Mouse (Mus musculus) forebrain, embryonic 11.5 days (tissue): Measurements from ENCODE around the gene Pou6f1. TPM values are rescaled to one million over a fixed set of nuclear protein-coding genes. Genes with fewer than 3 reads are reported as not detected.

Source experiments
- ATAC-seq: fragments of 200-750 bp; cut with Nextera tagmentation; replicated peaks from 2 replicates; pipeline ENCODE4 v1.8.0; 2017; ENCODE audit warnings: moderate TSS enrichment; ENCODE audit not compliant: low FRiP score
- DNase-seq: peaks from one replicate; pipeline ENCODE4 v3.0.0-alpha.2; 2017; ENCODE audit warnings: low spot score
- H3K27ac ChIP-seq: fragments of 300-500 bp; sonication (generic); 2 replicates; pipeline ENCODE4 v1.5.1; 2014; ENCODE audit warnings: low read depth, low read length
- H3K27me3 ChIP-seq: fragments of 300-500 bp; sonication (generic); 2 replicates; pipeline ENCODE4 v1.6.1; 2014; ENCODE audit warnings: mild to moderate bottlenecking, low read length, mixed read lengths; ENCODE audit not compliant: control insufficient read depth, insufficient read depth
- H3K36me3 ChIP-seq: fragments of 300-500 bp; sonication (generic); 2 replicates; pipeline ENCODE4 v1.6.1; 2014; ENCODE audit warnings: mild to moderate bottlenecking, low read length, moderate library complexity, mixed read lengths; ENCODE audit not compliant: control insufficient read depth, insufficient read depth
- H3K4me1 ChIP-seq: fragments of 300-500 bp; sonication (generic); replicated peaks from 2 replicates; pipeline ENCODE4 v1.6.1; 2014; ENCODE audit warnings: low read length, mixed read lengths; ENCODE audit not compliant: control insufficient read depth, insufficient read depth
- H3K4me2 ChIP-seq: fragments of 300-500 bp; sonication (generic); 2 replicates; pipeline ENCODE4 v1.6.1; 2014; ENCODE audit warnings: low read depth, mild to moderate bottlenecking, low read length, moderate library complexity, mixed read lengths; ENCODE audit not compliant: severe bottlenecking
- H3K4me3 ChIP-seq: fragments of 300-500 bp; sonication (generic); 2 replicates; pipeline ENCODE4 v1.5.1; 2014; ENCODE audit warnings: low read depth, low read length
- H3K9ac ChIP-seq: fragments of 300-500 bp; sonication (generic); 2 replicates; pipeline ENCODE4 v1.6.1; 2014; ENCODE audit warnings: low read length
- H3K9me3 ChIP-seq: fragments of 300-500 bp; sonication (generic); 2 replicates; pipeline ENCODE4 v1.6.1; 2016; ENCODE audit warnings: low read length, mixed read lengths; ENCODE audit not compliant: control insufficient read depth
- WGBS: fragments of 180-500 bp; shearing (Covaris S2); extraction: QIAGEN DNeasy Blood & Tissue Kit; methylation state at CpG from one replicate; pipeline ENCODE4 v1.1.7; 2014; 5-methylcytosine and 5-hydroxymethylcytosine counted together
- polyA plus RNA-seq: library from polyadenylated mRNA; unstranded; fragments of >200 nt; fragmentation: Nextera tagmentation; extraction: Ambion mirVana; gene quantifications from 2 replicates; pipeline ENCODE4 v1.2.1, GENCODE M21; 2014

The Pou6f1 gene
- polyA plus RNA-seq, 1 experiment from 2014 or later, result 15.6 TPM

DNA sequence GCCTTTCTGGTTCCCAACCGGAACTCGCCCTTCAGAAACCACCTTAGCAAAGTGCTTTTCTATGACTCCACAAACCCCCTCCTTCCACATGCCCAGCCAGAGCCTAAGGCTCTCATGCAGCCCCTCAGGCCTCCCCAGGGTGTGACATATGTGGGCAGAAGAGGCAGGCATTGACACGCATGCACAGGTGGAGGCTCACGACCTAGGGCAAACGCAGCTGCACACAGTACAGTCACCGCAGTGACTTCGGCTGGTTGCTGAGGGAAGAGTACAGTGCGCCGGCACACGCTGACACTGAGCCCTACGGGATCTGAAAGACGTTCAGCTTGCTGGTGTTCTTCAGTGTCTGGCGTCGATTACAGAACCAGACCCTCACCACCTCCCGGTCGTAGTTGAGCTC, 21.8 kb downstream of the Pou6f1 start:
- H3K4me2 ChIP-seq, result no peak overlapping the region
- H3K27ac ChIP-seq, result no peak overlapping the region
- no peak overlapping the region for H3K9ac ChIP-seq
- H3K4me3 ChIP-seq, result no peak overlapping the region
- H3K9me3 ChIP-seq, result no peaks in the 10 kb centered on the region
- no peaks in the 10 kb centered on the region for H3K4me1 ChIP-seq
- no peak for DNase-seq
- ATAC-seq, result no peak
- H3K36me3 ChIP-seq, result no peaks in the 10 kb centered on the region
- no peaks in the 10 kb centered on the region for H3K27me3 ChIP-seq
- WGBS, result 88% methylated on average over 16 of the region's 16 CpGs

DNA sequence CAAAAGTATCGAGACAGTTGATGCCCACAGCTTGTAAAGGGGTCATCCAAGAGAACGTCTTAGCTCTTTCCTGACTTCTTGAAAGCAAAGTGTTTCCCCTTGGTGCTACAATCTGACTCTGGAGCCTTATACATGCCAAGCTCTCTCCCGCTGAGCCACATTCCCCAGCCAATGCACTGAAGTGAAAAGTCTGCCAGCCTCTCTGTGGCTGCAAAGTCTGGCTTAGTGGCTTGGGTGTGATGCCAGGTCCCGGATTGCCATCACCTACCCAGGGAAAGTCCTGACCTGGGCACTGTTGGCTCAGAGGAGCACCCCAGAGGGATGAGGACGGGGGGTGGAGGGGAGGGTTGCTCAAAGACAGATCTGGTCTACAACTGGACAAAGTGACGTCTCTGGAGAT, 23.0 kb downstream of the Pou6f1 start:
- DNase-seq (no peak), ATAC-seq (no peak)
- WGBS, result 81% methylated on average over 6 of the region's 6 CpGs
- no peak overlapping the region for H3K9ac ChIP-seq
- H3K4me3 ChIP-seq, result no peak overlapping the region
- no peaks in the 10 kb centered on the region for H3K4me1 ChIP-seq
- H3K27me3 ChIP-seq, result no peaks in the 10 kb centered on the region
- H3K9me3 ChIP-seq, result no peaks in the 10 kb centered on the region
- H3K4me2 ChIP-seq, result no peak overlapping the region
- no peaks in the 10 kb centered on the region for H3K36me3 ChIP-seq
- H3K27ac ChIP-seq, result no peak overlapping the region

GRCm38 (mm10) chr15:100576392-100576791, 23.4 kb downstream of the Pou6f1 start:
- DNase-seq (no peak), ATAC-seq (no peak)
- 84% methylated on average over 6 of the region's 6 CpGs for WGBS
- Histone ChIP-seq H3K4me2 (no peak overlapping the region), H3K9me3 (no peaks in the 10 kb centered on the region), H3K9ac (no peak overlapping the region), H3K4me1 (no peaks in the 10 kb centered on the region), H3K27me3 (no peaks in the 10 kb centered on the region), H3K4me3 (no peak overlapping the region), H3K36me3 (no peaks in the 10 kb centered on the region), H3K27ac (no peak overlapping the region)

- Histone ChIP-seq H3K9me3 (no peaks in the 10 kb centered on the region), H3K27me3 (no peaks in the 10 kb centered on the region), H3K4me2 (no peak overlapping the region), H3K4me1 (no peaks in the 10 kb centered on the region), H3K9ac (no peak overlapping the region), H3K36me3 (no peaks in the 10 kb centered on the region), H3K4me3 (no peak overlapping the region), H3K27ac (no peak overlapping the region)
- DNase-seq, result no peak
- no peak for ATAC-seq
- WGBS, result 88% methylated on average over 12 of the region's 12 CpGs
These were observed 24.4 kb downstream of the Pou6f1 start for GRCm38 (mm10) chr15:100575366-100575765.

GRCm38 (mm10) chr15:100574378-100574777, 25.4 kb downstream of the Pou6f1 start:
- no peak overlapping the region for H3K4me2 ChIP-seq
- H3K27me3 ChIP-seq, result no peaks in the 10 kb centered on the region
- no peak overlapping the region for H3K9ac ChIP-seq
- H3K4me3 ChIP-seq, result no peak overlapping the region
- 83% methylated on average over 2 of the region's 2 CpGs for WGBS
- no peak overlapping the region for H3K27ac ChIP-seq
- DNase-seq (no peak), ATAC-seq (no peak)
- H3K9me3 ChIP-seq, result no peaks in the 10 kb centered on the region
- no peaks in the 10 kb centered on the region for H3K36me3 ChIP-seq
- no peaks in the 10 kb centered on the region for H3K4me1 ChIP-seq

GRCm38 (mm10) chr15:100573946-100574345, 25.8 kb downstream of the Pou6f1 start:
- no peaks in the 10 kb centered on the region for H3K9me3 ChIP-seq
- H3K4me2 ChIP-seq, result no peak overlapping the region
- ATAC-seq (no peak), DNase-seq (no peak)
- H3K4me1 ChIP-seq, result no peaks in the 10 kb centered on the region
- 79% methylated on average over 6 of the region's 6 CpGs for WGBS
- H3K9ac ChIP-seq, result no peak overlapping the region
- no peak overlapping the region for H3K27ac ChIP-seq
- no peak overlapping the region for H3K4me3 ChIP-seq
- no peaks in the 10 kb centered on the region for H3K27me3 ChIP-seq
- no peaks in the 10 kb centered on the region for H3K36me3 ChIP-seq

- Histone ChIP-seq H3K9ac (no peak overlapping the region), H3K9me3 (no peaks in the 10 kb centered on the region), H3K27ac (no peak overlapping the region), H3K36me3 (no peaks in the 10 kb centered on the region), H3K27me3 (no peaks in the 10 kb centered on the region), H3K4me1 (no peaks in the 10 kb centered on the region), H3K4me2 (no peak overlapping the region), H3K4me3 (no peak overlapping the region)
- no peak for ATAC-seq
- no peak for DNase-seq
- WGBS, result 68% methylated on average over 3 of the region's 3 CpGs
These were observed 30.5 kb downstream of the Pou6f1 start for GRCm38 (mm10) chr15:100569239-100569638.

DNA sequence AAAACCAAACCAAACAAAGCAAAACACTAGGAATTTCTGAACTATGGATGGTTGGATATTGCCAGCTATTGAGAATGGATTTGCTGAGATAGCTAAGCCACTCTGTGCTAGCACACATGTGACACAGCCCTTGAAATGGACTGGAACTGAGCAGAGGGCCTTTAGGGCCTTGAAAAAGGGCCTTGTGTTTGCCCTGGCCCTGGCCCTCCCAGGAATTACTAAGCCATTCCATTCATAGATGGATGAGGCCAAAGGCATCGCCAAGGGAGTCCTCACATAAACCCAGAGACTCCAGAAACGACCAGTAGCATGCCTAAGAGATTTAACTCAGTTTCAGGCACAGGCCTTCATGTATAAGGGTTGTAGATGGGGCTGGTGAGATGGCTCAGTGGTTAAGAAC, 33.3 kb downstream of the Pou6f1 start:
- no peaks in the 10 kb centered on the region for H3K27me3 ChIP-seq
- ATAC-seq (no peak), DNase-seq (no peak)
- H3K36me3 ChIP-seq, result no peaks in the 10 kb centered on the region
- no peak overlapping the region for H3K9ac ChIP-seq
- H3K9me3 ChIP-seq, result no peaks in the 10 kb centered on the region
- no peak overlapping the region for H3K27ac ChIP-seq
- no peaks in the 10 kb centered on the region for H3K4me1 ChIP-seq
- no peak overlapping the region for H3K4me2 ChIP-seq
- 76% methylated on average over 2 of the region's 2 CpGs for WGBS
- no peak overlapping the region for H3K4me3 ChIP-seq

DNA sequence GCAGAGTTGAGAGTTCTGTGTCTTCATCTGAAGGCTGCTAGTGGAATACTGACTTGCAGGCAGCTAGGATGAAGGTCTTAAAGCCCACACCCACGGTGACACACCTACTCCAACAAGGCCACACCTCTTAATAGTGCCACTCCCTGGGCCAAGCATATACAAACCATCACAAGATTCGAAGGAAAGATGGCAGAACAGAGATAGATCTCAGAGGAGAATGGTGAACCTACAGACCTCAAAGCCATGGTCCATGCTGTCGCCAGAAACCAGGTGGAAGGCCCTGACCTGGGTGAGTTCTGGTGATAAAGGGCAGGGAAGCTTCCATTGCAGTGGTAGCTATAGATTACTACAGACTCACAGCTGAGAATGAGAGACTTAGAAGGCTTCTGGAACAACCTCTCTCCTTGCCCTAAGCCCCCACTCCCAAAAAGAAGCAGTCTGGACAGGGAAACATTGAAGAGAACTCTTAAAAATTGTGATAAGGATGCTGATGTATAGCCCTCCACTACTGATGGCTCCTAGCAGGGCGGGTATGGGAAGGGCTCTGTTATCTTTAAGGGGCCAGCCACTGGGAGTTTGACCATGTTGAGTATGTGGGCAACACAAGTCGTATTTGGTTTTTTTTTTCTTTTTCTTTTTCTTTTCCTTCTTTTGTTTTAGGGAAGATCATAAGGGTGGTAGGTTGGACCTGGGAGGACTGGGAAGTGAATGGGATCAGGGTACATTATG, 41.9 kb downstream of the Pou6f1 start:
- no peaks in the 10 kb centered on the region for H3K27me3 ChIP-seq
- ATAC-seq, result no peak
- no peak overlapping the region for H3K4me3 ChIP-seq
- H3K9me3 ChIP-seq, result no peaks in the 10 kb centered on the region
- no peaks in the 10 kb centered on the region for H3K4me1 ChIP-seq
- DNase-seq, result no peak
- H3K9ac ChIP-seq, result no peak overlapping the region
- H3K27ac ChIP-seq, result no peak overlapping the region
- H3K4me2 ChIP-seq, result no peak overlapping the region
- H3K36me3 ChIP-seq, result no peaks in the 10 kb centered on the region
- WGBS, result 78% methylated on average over 5 of the region's 5 CpGs
